Mouse (Mus musculus) T-helper 17 cell (primary cell): ENCODE results near the gene Arid5b.

Experiments used
- in situ Hi-C, 2 experiments: fragments of 300-600 bp; cut with MboI, MseI; formaldehyde crosslinking; loops; 1 replicate in 1 of 2; 2 replicates in 1 of 2; pipeline ENCODE4 v1.15.1; 2025; ENCODE audit warnings: high pct_unique_total_duplicates in 2 of 2

Gene Arid5b

DNA sequence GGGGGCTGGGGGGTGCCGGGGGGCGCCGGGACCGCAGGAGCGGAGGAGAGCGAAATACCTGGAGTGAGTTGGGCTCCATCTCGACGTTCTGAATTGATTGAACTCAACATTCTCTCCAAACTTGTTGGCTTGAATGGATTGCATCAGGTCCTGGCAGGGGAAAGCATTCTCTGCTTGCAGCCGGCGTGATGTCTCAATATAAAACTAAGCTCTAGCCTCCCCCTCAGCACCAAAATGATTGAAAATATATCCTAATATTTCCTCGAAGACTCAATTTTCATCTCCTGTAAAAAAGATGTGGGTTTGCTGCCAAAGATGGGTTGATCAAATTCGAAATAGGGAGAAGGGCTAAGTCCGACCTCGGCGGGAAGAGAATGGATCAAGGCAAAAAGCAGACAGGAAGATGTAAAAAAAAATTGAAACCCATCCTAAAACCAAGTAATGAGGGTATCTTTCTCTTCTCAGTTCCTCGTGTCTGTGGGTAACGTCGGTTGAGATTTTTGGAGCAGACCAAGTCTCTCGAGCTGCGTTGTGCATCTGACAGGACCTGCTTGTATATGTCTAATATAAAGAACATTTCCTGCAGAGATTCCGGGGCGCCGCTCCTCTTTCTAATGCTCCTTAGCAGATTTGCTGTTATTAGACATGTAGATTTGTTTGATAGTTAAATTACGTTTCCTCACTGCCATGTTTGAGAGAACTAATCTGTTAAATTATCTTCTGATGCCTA, at the start of gene Arid5b:
Arid5b (minus strand) TSS at position 109 of the 730 bp plus-strand sequence.
- in situ Hi-C loops: loop anchor here in 1 of 2 experiments (5.0 to 10.0 kb wide), 2 partner anchors 46 to 634 kb away; no protein-coding TSS in a partner anchor

DNA sequence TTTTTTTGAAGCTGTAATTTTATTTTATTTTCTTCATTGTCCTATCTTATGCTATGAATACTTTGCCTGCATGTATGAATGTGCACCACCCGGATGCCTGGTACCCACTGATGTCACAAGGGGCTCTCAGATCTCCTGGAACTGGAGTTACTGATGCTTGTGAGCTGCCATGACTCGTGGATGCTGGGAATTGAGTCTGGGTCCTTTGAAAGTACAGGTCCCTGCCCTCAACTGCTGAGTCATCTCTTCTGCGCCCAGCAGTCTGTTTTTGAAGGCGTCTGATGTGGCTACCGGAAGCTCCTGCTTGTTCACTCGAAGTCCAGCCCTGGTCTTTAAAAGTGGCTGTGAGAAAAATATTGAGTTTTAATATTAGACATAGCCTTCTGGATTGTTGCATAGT, 46.8 kb upstream of the Arid5b start:
- in situ Hi-C loops: loop anchor here in 1 of 2 experiments (5.0 kb wide), 1 partner anchor 102 kb away; no protein-coding TSS in a partner anchor

DNA sequence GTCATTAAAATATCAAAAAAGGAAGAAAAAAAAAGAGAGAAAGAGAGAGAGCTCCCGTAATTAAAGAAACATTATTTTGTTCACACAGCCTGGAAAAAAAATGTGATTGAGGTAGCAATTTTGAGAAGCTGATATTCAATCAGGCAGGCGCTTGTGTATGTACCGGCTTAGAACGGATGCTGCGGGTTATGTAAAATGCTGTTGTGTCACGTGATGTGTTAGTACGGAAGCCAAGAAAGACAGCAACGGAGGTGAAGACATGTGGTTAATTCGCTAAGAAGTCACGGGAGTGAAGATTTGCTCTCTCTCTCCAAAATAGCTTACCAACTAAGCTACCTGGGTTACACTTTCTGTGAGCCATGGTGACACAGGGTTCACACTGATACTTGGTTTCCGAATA, 45.5 kb upstream of the Arid5b start:
- in situ Hi-C loops: no loop called here

DNA sequence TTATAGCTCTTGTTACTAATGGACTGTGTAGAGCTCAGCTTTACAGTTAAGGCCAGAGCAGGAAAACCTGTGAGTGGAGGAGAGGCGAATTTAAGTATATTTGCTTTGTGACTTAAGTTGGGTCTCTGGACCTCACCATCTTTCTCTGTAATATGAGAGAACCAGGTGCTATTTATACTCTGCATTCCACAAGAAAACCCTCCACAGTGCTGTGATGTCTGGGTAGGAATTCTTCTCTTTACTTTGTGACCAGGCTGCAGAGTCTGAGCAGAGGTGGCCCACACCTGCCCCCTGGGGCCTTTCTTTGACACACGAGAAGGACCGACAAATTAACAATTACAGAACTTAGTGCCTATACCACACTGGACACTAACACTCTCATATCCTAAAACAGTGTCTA, 44.6 kb upstream of the Arid5b start:
- in situ Hi-C loops: no loop called here

DNA sequence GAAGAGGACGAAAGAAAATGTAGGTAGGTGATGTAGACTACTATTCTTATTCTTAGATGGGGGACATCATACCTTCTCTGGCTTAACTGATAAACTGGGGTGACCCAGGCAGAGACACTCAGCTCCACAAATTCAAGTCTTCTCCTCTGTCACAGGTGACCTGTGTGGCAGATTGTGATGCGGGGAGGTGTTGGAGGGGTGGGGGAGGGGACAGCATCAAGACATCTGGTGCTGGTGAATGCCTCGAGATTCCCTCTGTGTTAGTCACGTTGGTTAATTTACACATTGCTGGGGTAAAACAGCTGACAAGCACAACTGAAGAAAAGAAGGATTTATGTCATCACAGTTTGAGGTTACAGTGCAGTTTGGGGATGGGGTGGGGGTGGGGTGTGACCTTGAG, 42.4 kb upstream of the Arid5b start:
- in situ Hi-C loops: no loop called here

DNA sequence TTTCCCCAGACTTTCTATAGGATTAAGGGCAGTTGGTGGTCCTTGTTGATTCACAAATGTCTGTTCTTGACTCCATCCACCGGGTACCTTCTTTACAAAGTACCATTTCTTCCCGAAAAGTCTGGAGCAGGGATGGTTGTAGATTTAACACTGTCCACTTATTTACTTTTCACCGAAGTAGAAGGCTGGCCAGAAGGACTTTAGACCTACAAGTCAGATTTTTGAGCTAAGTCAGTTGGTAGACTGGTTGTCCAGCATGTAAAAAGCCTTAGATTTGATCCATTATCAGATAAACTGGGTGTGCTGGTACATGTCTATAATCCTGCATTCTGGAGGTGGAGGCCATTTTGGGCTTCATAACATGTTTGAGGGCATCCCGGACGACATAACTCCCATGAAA, 42.0 kb upstream of the Arid5b start:
- in situ Hi-C loops: no loop called here

DNA sequence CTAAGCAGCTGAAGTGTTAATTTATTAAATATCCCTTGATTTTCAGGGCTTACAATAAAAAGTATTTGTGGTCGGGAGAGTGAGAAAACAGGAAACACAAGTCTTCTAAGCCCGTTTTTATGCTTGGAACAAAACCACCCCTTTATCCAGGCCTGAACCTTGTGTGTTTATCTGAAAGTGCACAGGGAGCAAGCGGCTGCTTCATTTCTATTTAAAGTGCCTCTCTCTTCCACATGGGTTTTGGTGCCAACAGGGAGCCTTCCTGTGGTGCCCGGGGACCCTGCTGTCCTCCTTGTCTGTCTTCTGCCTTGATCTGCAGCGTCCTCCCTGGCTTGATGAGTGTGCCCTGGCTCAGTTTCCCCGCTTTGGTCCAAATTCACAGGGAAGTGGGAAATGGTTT, 40.9 kb upstream of the Arid5b start:
- in situ Hi-C loops: no loop called here

DNA sequence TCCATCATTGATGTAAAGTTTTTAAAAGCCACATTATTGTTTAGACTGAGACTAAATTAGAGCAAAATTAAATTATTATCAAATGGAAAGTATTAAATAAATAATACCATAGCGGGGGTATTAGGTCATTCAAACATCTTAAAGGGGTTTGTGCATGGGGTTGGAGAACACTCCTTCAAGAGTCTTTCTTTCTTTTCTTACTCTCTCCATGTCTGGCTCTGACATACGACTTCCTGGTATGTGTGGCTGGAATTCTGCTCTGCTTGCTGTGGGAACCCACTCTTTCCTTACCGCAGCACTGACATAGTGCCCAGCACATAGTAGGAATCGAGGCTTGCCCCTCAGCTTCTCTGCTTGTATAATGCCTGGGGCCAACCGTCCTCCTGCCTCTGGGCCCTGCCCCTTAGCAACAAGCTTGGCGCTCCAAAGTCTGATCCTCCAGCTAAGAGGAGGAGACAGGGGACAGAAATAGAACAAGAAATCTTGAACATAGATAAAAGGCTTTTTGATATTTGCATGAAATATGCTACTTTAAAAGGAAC, 40.0 kb upstream of the Arid5b start:
- in situ Hi-C loops: no loop called here

DNA sequence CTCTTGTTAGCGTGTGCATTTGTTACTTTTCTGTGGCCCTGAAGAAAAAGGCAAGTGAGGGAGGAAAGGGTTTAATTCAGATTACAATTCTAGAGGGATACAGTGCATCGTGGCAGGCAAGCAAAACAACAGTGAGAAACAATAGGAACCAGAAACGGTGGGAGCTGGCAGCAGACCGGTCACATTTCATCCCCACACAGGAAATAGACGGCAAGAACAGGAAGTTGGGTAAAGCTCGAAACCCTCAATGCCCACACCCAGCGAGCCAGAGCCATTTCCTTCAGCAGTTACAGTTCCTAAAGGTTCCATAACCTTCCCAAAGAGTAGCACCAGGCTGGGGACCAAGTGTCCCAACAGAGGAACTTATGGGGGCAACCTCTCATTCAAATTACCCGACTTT, 34.2 kb upstream of the Arid5b start:
- in situ Hi-C loops: no loop called here

DNA sequence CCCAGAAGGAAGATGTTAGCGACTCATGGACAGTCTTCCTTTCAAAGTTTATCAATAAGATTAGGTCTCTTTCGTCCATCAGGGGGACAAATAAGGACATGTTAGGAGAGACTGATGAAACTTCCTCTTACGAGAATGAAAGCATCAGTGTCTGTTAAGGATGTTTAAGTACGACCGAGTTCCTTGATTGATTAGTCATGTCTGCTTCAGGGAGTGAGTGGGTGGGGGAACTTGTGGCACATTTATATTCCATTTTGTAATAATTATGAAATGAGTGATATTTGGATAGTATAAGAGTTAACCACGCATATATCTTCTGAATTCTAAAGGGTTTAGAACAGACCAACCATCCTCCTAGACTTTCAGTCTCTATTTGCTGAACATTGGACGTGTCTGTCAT, 22.5 kb upstream of the Arid5b start:
- in situ Hi-C loops: no loop called here

DNA sequence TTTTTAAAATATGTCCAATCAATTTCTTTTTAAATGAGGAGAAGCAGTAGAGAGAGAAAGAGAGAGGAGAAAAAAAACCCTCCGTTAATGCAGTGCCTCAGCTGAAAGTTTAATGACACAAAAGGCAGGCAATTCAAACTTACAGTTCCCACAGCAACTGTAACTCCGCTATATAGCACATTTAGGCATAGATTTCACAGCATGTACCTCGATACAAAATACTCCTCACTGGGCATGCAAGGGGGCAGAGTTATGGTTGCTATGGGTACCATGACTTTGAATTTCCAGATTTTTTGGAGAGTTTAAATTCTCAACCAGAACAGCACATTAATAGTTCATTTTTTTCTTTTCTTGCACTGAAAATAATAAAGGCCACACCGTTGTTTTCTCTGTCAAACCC, 10.9 kb upstream of the Arid5b start:
- in situ Hi-C loops: no loop called here

DNA sequence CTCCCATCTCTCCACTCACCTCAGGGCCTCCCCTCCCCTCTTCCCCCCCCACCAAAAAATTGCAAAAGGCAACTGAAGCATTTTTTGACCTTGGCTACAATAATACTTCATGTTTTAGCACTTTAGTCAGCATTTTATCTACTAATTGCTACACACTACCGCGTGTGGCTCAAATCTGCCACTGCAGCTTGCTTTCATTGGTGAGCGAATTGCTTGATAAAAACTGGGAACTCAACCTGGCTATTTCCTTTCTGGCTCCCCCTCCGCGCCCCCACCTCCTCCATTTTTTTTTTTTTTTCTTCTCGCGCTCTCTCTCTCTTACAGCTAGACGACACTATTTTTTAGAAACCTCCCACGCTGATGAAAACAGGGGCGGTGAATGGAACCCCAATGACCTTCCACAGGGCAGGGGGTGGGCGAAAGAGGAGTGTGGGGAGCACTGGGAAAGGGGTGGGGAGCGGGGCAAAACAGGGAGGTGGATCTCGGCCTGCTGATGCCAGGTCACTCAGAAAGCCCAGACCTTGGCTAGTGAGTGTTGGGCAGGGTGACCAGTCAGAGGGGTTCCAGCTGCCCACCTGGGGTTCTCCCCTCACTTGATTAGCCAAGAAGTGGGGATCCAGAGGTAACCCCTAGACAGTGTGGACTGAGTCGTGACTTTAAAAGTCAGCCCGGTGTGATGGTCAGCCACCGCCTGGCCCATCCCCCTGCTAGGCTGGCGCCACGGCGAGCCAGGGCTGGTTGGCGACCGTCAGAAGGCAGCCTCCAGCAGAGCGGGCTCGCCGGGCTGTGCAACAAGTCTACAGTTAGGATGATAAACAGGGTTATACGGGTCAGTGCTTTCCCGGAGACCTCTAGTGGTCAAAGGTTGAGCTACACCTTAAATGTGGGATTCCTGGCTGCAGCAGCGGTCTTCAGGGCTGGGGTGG, 4.2 kb upstream of the Arid5b start:
- in situ Hi-C loops: loop anchor here in 1 of 2 experiments (5.0 kb wide), 1 partner anchor 80 kb away; no protein-coding TSS in a partner anchor

DNA sequence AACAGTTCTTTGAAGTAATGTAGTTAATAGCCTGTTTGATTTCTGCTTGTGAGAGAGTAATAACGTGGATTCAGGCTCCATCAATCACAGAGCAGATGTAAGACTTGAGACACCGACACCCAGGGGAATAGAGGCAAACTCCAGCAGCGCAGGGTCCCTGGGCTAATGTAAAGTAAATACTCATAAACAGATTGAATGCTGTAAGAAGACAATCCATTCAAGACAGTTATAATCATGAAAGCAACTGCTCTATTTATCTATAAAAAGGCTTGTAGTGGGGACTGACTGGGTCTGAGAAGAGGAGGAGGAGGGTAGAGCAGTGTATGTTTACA, 3.2 kb upstream of the Arid5b start:
- in situ Hi-C loops: loop anchor here in 1 of 2 experiments (5.0 kb wide), 1 partner anchor 81 kb away; no protein-coding TSS in a partner anchor

DNA sequence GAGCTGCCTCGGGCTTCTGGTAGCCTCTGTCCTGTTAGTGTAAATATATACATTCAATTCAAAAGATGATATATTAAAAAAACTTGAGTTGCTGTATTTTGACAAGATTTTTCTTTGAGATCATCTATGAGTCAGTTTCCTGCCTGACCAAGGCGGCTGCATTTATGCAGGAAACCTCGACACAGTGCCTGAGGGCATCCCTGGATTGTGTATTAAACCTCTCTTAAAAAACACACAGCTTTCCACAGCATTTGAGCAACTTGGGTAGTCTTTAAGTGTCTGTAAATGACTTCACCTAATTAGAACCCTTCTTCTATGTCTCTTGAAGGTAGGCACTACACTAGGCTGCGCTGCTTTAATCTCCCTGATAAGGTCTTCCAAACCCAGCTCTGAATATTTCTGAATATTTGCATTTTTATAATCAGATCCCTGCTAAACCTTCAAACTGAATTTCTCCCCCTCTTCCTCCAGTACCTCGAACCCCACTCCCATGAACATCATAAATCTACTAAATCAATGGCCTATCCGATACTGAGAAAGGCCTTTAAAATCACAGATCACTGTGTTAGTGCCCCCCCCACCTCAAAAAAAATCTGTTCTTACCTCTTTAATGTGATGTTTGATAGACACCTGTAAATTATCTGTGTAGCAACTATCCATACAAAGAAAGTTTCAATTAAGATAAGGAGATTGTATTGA, 2.7 kb upstream of the Arid5b start:
- in situ Hi-C loops: loop anchor here in 1 of 2 experiments (5.0 kb wide), 1 partner anchor 81 kb away; no protein-coding TSS in a partner anchor

DNA sequence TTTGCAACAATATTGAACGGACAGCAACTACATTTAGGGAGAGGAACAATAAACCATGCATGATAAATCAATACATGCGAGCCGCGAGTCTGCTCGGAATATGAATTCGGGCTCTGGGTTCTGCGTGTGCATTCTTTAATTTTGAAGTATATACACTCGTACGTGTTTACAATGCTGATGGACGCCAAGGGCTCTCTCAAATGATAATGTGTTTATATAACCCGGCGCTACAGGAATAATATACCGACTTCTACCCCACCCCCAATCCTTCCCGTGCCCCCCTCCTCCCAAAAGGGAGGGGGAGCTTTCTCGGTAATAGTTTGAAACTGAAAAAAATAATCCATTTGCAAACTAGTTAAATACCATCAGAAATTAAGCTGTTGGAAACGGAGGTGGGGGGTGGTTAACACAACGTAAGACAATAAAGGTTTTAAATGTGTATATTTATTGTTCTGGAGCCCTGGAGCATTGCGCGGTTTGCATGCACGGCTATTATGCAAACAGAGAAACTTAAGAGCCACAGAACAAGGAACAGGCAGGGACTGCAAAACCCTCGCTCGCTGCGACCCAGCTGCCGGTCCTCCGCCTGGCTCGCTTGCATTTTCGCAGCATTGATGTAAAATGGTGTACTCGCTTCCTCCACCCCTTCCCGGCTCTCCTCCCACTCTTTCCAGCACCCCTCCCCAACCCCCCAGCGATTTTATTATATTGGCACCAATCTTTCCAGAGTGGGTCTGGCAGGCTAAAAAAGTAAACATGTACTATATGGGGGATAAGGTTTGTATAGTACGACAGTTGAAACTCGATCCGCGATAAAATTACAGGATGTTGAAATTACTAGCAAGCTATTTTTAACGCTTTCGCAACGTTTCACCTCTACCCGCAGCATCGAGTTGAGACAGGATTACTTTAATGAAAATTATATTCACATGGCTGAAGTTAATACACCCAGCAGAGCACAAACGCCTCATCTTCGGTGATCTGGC, 1.3 kb upstream of the Arid5b start:
- in situ Hi-C loops: loop anchor here (5.0 to 10.0 kb wide), 3 partner anchors 48 to 635 kb away; no protein-coding TSS in a partner anchor

DNA sequence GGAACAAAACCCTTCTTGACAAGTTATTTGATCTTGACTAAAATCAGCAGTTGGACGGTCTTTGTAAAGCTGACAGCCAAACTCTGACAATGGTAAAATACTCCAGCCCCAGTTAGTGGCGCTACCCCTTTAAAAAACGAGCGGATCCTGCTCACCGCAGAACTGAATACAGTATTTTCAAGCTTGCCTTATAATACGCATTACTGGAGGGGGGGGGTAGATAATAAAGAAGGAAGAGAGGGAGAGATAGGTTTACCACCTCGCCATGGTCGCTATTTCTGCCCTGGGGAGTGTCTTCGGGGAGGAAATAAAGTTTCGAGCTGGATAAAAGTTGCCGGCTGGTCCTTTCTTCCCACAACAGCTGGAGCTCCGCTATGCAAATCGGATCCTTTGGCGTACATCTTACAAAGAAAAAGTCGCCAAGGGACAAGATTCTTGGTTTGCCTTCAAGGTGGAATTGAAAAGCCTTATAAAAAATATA, 829 bp downstream of the Arid5b start:
- in situ Hi-C loops: loop anchor here in 1 of 2 experiments (5.0 to 10.0 kb wide), 2 partner anchors 45 to 633 kb away; no protein-coding TSS in a partner anchor

DNA sequence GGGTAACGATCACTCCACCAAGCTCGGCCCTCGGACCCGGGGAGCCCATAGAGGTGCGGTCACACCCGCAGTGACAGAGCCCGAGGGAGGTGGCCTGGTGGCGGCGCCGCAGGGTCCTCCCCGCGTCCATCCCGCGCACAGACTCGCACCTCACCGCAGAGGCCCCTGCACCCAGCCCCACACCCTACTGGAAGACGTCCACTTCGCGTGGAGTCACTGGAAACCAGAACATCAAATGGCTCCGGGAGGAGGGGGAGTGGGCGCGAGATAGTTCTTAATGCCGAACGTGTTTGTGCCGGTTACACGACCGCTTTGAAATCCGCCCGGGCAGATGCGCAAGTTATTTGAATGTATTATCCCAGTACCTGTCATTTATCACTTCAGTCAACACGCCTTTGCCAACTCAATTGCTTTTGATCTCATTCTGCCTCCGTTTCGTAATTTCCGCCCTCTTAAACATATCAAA, 1.5 kb downstream of the Arid5b start:
- in situ Hi-C loops: loop anchor here in 1 of 2 experiments (5.0 to 10.0 kb wide), 2 partner anchors 45 to 632 kb away; no protein-coding TSS in a partner anchor

DNA sequence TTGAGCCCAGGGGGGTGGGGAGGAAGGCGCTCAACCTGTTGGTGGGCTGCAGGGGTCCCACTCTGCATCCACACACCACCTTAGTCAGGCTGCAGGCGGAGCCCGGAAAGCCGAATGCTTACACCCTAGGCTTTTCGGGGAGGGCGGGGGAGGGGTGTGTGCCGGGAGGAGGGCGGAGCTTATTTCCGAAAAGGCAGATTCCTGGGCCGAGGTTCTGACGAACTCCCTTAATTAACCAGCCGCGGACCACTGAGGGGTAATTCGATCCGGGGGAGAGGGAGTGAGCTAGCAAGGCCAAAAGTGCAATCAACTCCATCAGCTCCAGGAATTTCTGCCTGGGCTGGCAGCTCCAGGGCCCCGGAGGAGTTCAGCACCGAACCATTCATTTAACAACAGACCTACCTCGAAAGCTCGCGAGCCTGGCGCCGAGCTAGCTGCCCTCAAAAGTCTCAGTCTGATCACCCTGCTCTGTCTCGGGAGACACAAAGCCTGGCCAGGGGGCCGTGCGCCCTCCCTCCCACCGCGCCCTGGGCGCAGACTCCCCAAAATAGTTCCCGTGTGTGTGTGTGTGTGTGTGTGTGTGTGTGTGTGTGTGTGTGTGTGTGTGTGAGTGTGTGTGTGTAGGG, 2.1 kb downstream of the Arid5b start:
- in situ Hi-C loops: loop anchor here in 1 of 2 experiments (5.0 to 10.0 kb wide), 2 partner anchors 44 to 632 kb away; no protein-coding TSS in a partner anchor
